In the genomic region with DNA sequence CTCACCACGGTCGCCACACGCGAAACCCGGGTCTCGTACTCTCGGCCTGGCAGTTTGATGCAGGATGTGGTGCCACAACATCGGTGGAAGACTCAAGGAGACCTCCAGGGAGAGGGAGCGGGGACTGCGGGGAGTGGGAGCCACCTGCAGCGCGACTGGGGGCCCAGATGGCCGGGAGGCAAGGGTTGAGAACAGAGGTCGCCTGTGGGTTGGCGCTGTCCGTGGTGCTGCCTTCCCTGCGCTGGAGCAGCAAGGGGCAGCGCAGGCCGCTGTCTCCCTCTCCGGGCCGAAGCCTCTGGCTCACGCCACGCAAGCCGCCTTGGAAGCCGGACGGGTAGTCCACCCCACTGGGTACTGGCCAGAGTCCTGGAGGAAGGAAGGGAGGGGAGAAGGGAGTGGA, we compare ENCODE assay signal across 9 mouse cellular contexts. TPM values are rescaled to one million over a fixed set of nuclear protein-coding genes. Genes with fewer than 3 reads are reported as not detected.
DNase-seq lines count a peak whose midpoint lies in the region; ATAC-seq and TF ChIP-seq lines count a peak whose summit lies in the region.
"Had no signal": no experiment of that assay in that cellular context is flagged by ENCODE, and none has a peak within 500 bp of the region (broad histone marks: within the 10 kb centered on the region; RNA-seq: fewer than 3 reads in every experiment).

No protein-coding gene starts in this region.

- H3K9me3 ChIP-seq in limb, embryonic 10.5 days (replicated peaks), result no peaks in the 10 kb centered on the region
- no peaks in the 10 kb centered on the region for H3K9me3 ChIP-seq in midbrain, postnatal 0 days (ENCODE audit: low read length)
- H3K9me3 ChIP-seq: limb, embryonic 13.5 days had no signal

- peak overlapping the region; percentile 57 for H3K9ac ChIP-seq in midbrain, postnatal 0 days (replicated peaks; ENCODE audit: low read length, poor library complexity, severe bottlenecking)
- H3K9ac ChIP-seq: limb, embryonic 13.5 days had no signal

- intact Hi-C loops in left cerebral cortex, postnatal 36 days (cut with DNase I), result no loop called here

- peak overlapping the region; percentile 75 for H3K4me2 ChIP-seq in midbrain, postnatal 0 days (ENCODE audit: low read depth, low read length, poor library complexity, severe bottlenecking)

- peaks cover 96% of the 10 kb centered on the region for H3K27me3 ChIP-seq in limb, embryonic 10.5 days (ENCODE audit: low read depth, poor library complexity, severe bottlenecking)
- H3K27me3 ChIP-seq in midbrain, postnatal 0 days (ENCODE audit: insufficient read depth, low read length), result peaks cover 54% of the 10 kb centered on the region

- WGBS in limb, embryonic 10.5 days, result 6% methylated on average over 26 of the region's 26 CpGs
- 2% methylated on average over 24 of the region's 26 CpGs for WGBS in midbrain, postnatal 0 days

- no peak overlapping the region for H3K4me3 ChIP-seq in limb, embryonic 10.5 days
- H3K4me3 ChIP-seq in midbrain, postnatal 0 days (ENCODE audit: low read depth, low read length), result peak overlapping the region; percentile 38; the same call in 1 of the 2 replicates

- TF ChIP-seq CTCF in midbrain, postnatal 0 days (IDR thresholded peaks at IDR 0.05), result no peak

- H3K27ac ChIP-seq in limb, embryonic 10.5 days, result no peak overlapping the region
- H3K27ac ChIP-seq in midbrain, postnatal 0 days (ENCODE audit: low read depth, low read length), result no peak overlapping the region
- H3K27ac ChIP-seq: limb, embryonic 13.5 days had no signal

- no peak for ATAC-seq in midbrain, postnatal 0 days (ENCODE audit: low FRiP score)

- no peaks in the 10 kb centered on the region for H3K36me3 ChIP-seq in limb, embryonic 10.5 days
- 0 out of 2 replicates have a peak, but pooled peaks cover under 1% of the 10 kb centered on the region for H3K36me3 ChIP-seq in midbrain, postnatal 0 days (ENCODE audit: insufficient read depth, low read length)

- peaks cover 38% of the 10 kb centered on the region for H3K4me1 ChIP-seq in limb, embryonic 10.5 days
- peaks cover 9% of the 10 kb centered on the region; the same call in 1 of the 2 replicates for H3K4me1 ChIP-seq in midbrain, postnatal 0 days (ENCODE audit: insufficient read depth, low read length)

- peak; percentile 49 for DNase-seq in right cerebral cortex, postnatal 4 days
- DNase-seq in right cerebral cortex, postnatal 25 days, result no peak
- DNase-seq in embryo, embryonic 11 days, result peak; percentile 77
- DNase-seq in heart, postnatal 4 days, result peak; percentile 86
- DNase-seq in limb, embryonic 10.5 days (ENCODE audit: low spot score), result peak; percentile 88
- no peak for DNase-seq in midbrain, postnatal 0 days (ENCODE audit: low spot score)
- DNase-seq in urinary bladder, postnatal 25 days (ENCODE audit: low spot score), result peak; percentile 64
- no peak for DNase-seq in left cerebral cortex, postnatal 36 days (ENCODE audit: low spot score in 2 of 2)

RNA-seq across cellular contexts. Expression of a gene that starts 4.6 kb away (rescaled TPM):
- not detected for total RNA-seq in heart, postnatal 4 days (2021)
- polyA plus RNA-seq in limb, embryonic 10.5 days (2016; fragmentation: Nextera tagmentation; extraction: Ambion mirVana), result not detected in 2 replicates
- not detected in 2 replicates for total RNA-seq in midbrain, postnatal 0 days (2014; rRNA removed)
- polyA plus RNA-seq in midbrain, postnatal 0 days (2015; fragmentation: Nextera tagmentation; extraction: Ambion mirVana), result 0.19 and 0.36 TPM in 2 replicates
- under 1 TPM in 1 of 2 experiments, not detected in 1; 0.35 TPM for total RNA-seq in left cerebral cortex, postnatal 36 days (2021)
- polyA plus RNA-seq: limb, embryonic 13.5 days had no signal

RNA-seq across cellular contexts. Expression of a gene that starts 10.1 kb away (rescaled TPM):
- 10 to 100 TPM; 32.1 to 33.3 TPM for total RNA-seq in heart, postnatal 4 days (2021)
- 31.4 and 33.9 TPM in 2 replicates for polyA plus RNA-seq in limb, embryonic 10.5 days (2016; fragmentation: Nextera tagmentation; extraction: Ambion mirVana)
- total RNA-seq in midbrain, postnatal 0 days (2014; rRNA removed), result 34.6 and 38.9 TPM in 2 replicates
- polyA plus RNA-seq in midbrain, postnatal 0 days (2015; fragmentation: Nextera tagmentation; extraction: Ambion mirVana), result 15.7 and 17.9 TPM in 2 replicates
- total RNA-seq in left cerebral cortex, postnatal 36 days (2021), result 10 to 100 TPM; 45.9 to 47.8 TPM

RNA-seq across cellular contexts. Expression of a gene that starts 12.9 kb away (rescaled TPM):
- total RNA-seq in heart, postnatal 4 days (2021), result 10 to 100 TPM; 30.1 to 30.6 TPM
- 1.4 and 3.0 TPM in 2 replicates for polyA plus RNA-seq in limb, embryonic 10.5 days (2016; fragmentation: Nextera tagmentation; extraction: Ambion mirVana)
- total RNA-seq in midbrain, postnatal 0 days (2014; rRNA removed), result 138 and 149 TPM in 2 replicates
- 20.1 and 21.2 TPM in 2 replicates for polyA plus RNA-seq in midbrain, postnatal 0 days (2015; fragmentation: Nextera tagmentation; extraction: Ambion mirVana)
- total RNA-seq in left cerebral cortex, postnatal 36 days (2021), result 10 to 100 TPM; 28.0 to 31.2 TPM

RNA-seq across cellular contexts. Expression of a gene that starts 31.9 kb away (rescaled TPM):
- total RNA-seq in heart, postnatal 4 days (2021), result 100 to 1,000 TPM; 105 to 116 TPM
- polyA plus RNA-seq in limb, embryonic 10.5 days (2016; fragmentation: Nextera tagmentation; extraction: Ambion mirVana), result 0.70 and 1.1 TPM in 2 replicates
- total RNA-seq in midbrain, postnatal 0 days (2014; rRNA removed), result 7.6 and 15.2 TPM in 2 replicates
- polyA plus RNA-seq in midbrain, postnatal 0 days (2015; fragmentation: Nextera tagmentation; extraction: Ambion mirVana), result 7.2 and 8.8 TPM in 2 replicates
- 10 to 100 TPM; 10.2 to 17.0 TPM for total RNA-seq in left cerebral cortex, postnatal 36 days (2021)

RNA-seq across cellular contexts. Expression of a gene that starts 38.7 kb away (rescaled TPM):
- 100 to 1,000 TPM; 312 to 319 TPM for total RNA-seq in heart, postnatal 4 days (2021)
- 352 and 417 TPM in 2 replicates for polyA plus RNA-seq in limb, embryonic 10.5 days (2016; fragmentation: Nextera tagmentation; extraction: Ambion mirVana)
- total RNA-seq in midbrain, postnatal 0 days (2014; rRNA removed), result 177 and 203 TPM in 2 replicates
- 125 and 148 TPM in 2 replicates for polyA plus RNA-seq in midbrain, postnatal 0 days (2015; fragmentation: Nextera tagmentation; extraction: Ambion mirVana)
- total RNA-seq in left cerebral cortex, postnatal 36 days (2021), result 100 to 1,000 TPM; 161 to 162 TPM

Comparison
In these comparisons a context has a peak if more than half of its experiments do, and no peak if none do; other contexts are left out.
1. DNase-seq: peak in right cerebral cortex, postnatal 4 days (single experiment), embryo, embryonic 11 days (single experiment), heart, postnatal 4 days (single experiment), limb, embryonic 10.5 days (single experiment) and urinary bladder, postnatal 25 days (single experiment); none in right cerebral cortex, postnatal 25 days (single experiment), midbrain, postnatal 0 days (single experiment) and left cerebral cortex, postnatal 36 days (0 of 2).